Mouse (Mus musculus) midbrain, embryonic 15.5 days (tissue): ENCODE measurements around the gene Ube2d1. TPM values are rescaled to one million over a fixed set of nuclear protein-coding genes. Genes with fewer than 3 reads are reported as not detected.
A peak's percentile ranks its signal among the peaks of the same experiment; 100 is the strongest.

Source experiments
- ATAC-seq: fragments of 200-750 bp; cut with Nextera tagmentation; replicated peaks from 2 replicates; pipeline ENCODE4 v1.8.0; 2017; ENCODE audit warnings: moderate TSS enrichment
- H3K27ac ChIP-seq: fragments of 300-500 bp; sonication (generic); 2 replicates; pipeline ENCODE4 v1.5.1; 2015; ENCODE audit warnings: mild to moderate bottlenecking, inconsistent platforms
- H3K27me3 ChIP-seq: fragments of 300-500 bp; sonication (generic); replicated peaks from 2 replicates; pipeline ENCODE4 v1.6.1; 2015; ENCODE audit warnings: inconsistent platforms
- H3K36me3 ChIP-seq: fragments of 300-500 bp; sonication (generic); replicated peaks from 2 replicates; pipeline ENCODE4 v1.6.1; 2015; ENCODE audit warnings: inconsistent platforms
- H3K4me1 ChIP-seq: fragments of 300-500 bp; sonication (generic); 2 replicates; pipeline ENCODE4 v1.6.1; 2015; ENCODE audit warnings: inconsistent platforms
- H3K4me2 ChIP-seq: fragments of 300-500 bp; sonication (generic); 2 replicates; pipeline ENCODE4 v1.6.1; 2015; ENCODE audit warnings: inconsistent platforms, mild to moderate bottlenecking, moderate library complexity
- H3K4me3 ChIP-seq: fragments of 300-500 bp; sonication (generic); 2 replicates; pipeline ENCODE4 v1.5.1; 2015; ENCODE audit warnings: mild to moderate bottlenecking, inconsistent platforms
- H3K9ac ChIP-seq: fragments of 300-500 bp; sonication (generic); 2 replicates; pipeline ENCODE4 v1.6.1; 2015; ENCODE audit warnings: mild to moderate bottlenecking, inconsistent platforms
- H3K9me3 ChIP-seq: fragments of 300-500 bp; sonication (generic); 2 replicates; pipeline ENCODE4 v1.6.1; 2016; ENCODE audit warnings: inconsistent platforms
- WGBS: fragments of 180-500 bp; shearing (Covaris S2); methylation state at CpG from one replicate; pipeline ENCODE4 v1.1.7; 2015; ENCODE audit warnings: mixed read lengths; 5-methylcytosine and 5-hydroxymethylcytosine counted together
- polyA plus RNA-seq: library from polyadenylated mRNA; unstranded; fragments of >200 nt; fragmentation: Nextera tagmentation; extraction: Ambion mirVana; gene quantifications from 2 replicates; pipeline ENCODE4 v1.2.1, GENCODE M21; 2015

Ube2d1 gene
- polyA plus RNA-seq = 169 and 180 TPM in 2 replicates

- H3K4me1 ChIP-seq = peaks cover 38% of the 10 kb centered on the region
- peak; percentile 97 for ATAC-seq
- H3K4me3 ChIP-seq = peak within 1 kb of the TSS; percentile 78
- no peaks in the 10 kb centered on the region for H3K9me3 ChIP-seq
- peak within 1 kb of the TSS; percentile 71 for H3K4me2 ChIP-seq
- WGBS = under 1% methylated on average over 39 of the region's 50 CpGs
- peak within 1 kb of the TSS; percentile 88 for H3K27ac ChIP-seq
- H3K9ac ChIP-seq = peak within 1 kb of the TSS; percentile 96
- H3K36me3 ChIP-seq = 0 out of 2 replicates have a peak, but pooled peaks cover 2% of the 10 kb centered on the region
- no peaks in the 10 kb centered on the region for H3K27me3 ChIP-seq
These were observed at the start of gene Ube2d1 for GRCm38 (mm10) chr10:71285126-71285580. Gene Ube2d1, minus strand, starts transcription at chr10:71285262.

GRCm38 (mm10) chr10:71332859-71333258, 47.8 kb upstream of the Ube2d1 start:
- Histone ChIP-seq H3K9me3 (no peaks in the 10 kb centered on the region), H3K9ac (no peak overlapping the region), H3K4me2 (no peak overlapping the region), H3K36me3 (peaks cover 6% of the 10 kb centered on the region; the same call in 1 of the 2 replicates), H3K27me3 (no peaks in the 10 kb centered on the region), H3K4me1 (no peaks in the 10 kb centered on the region), H3K27ac (no peak overlapping the region), H3K4me3 (no peak overlapping the region)
- ATAC-seq = no peak
- WGBS = 95% methylated on average over 9 of the region's 9 CpGs

GRCm38 (mm10) chr10:71332376-71332775, 47.3 kb upstream of the Ube2d1 start:
- Histone ChIP-seq H3K9ac (no peak overlapping the region), H3K4me1 (no peaks in the 10 kb centered on the region), H3K9me3 (no peaks in the 10 kb centered on the region), H3K27ac (no peak overlapping the region), H3K4me2 (no peak overlapping the region), H3K4me3 (no peak overlapping the region), H3K36me3 (peaks cover 6% of the 10 kb centered on the region; the same call in 1 of the 2 replicates), H3K27me3 (no peaks in the 10 kb centered on the region)
- no peak for ATAC-seq
- WGBS = 91% methylated on average over 4 of the region's 4 CpGs

GRCm38 (mm10) chr10:71331908-71332307, 46.8 kb upstream of the Ube2d1 start:
- Histone ChIP-seq H3K27ac (no peak overlapping the region), H3K36me3 (peaks cover 6% of the 10 kb centered on the region; the same call in 1 of the 2 replicates), H3K27me3 (no peaks in the 10 kb centered on the region), H3K9me3 (no peaks in the 10 kb centered on the region), H3K4me1 (no peaks in the 10 kb centered on the region), H3K9ac (no peak overlapping the region), H3K4me2 (no peak overlapping the region), H3K4me3 (no peak overlapping the region)
- no peak for ATAC-seq
- 95% methylated on average over 7 of the region's 7 CpGs for WGBS

- H3K9me3 ChIP-seq = no peaks in the 10 kb centered on the region
- H3K4me2 ChIP-seq = no peak overlapping the region
- no peak overlapping the region for H3K9ac ChIP-seq
- no peaks in the 10 kb centered on the region for H3K27me3 ChIP-seq
- no peak overlapping the region for H3K4me3 ChIP-seq
- no peak overlapping the region for H3K27ac ChIP-seq
- H3K36me3 ChIP-seq = peaks cover 6% of the 10 kb centered on the region; the same call in 1 of the 2 replicates
- no peaks in the 10 kb centered on the region for H3K4me1 ChIP-seq
- WGBS = 94% methylated on average over 12 of the region's 12 CpGs
- ATAC-seq = no peak
These were observed 45.0 kb upstream of the Ube2d1 start for GRCm38 (mm10) chr10:71330070-71330469.

- no peak overlapping the region for H3K9ac ChIP-seq
- WGBS = 95% methylated on average over 6 of the region's 6 CpGs
- H3K4me2 ChIP-seq = no peak overlapping the region
- no peaks in the 10 kb centered on the region for H3K27me3 ChIP-seq
- no peaks in the 10 kb centered on the region for H3K4me1 ChIP-seq
- H3K4me3 ChIP-seq = no peak overlapping the region
- no peak for ATAC-seq
- no peaks in the 10 kb centered on the region for H3K9me3 ChIP-seq
- no peak overlapping the region for H3K27ac ChIP-seq
- H3K36me3 ChIP-seq = peaks cover 6% of the 10 kb centered on the region; the same call in 1 of the 2 replicates
These were observed 44.2 kb upstream of the Ube2d1 start for GRCm38 (mm10) chr10:71329295-71329694.

- Histone ChIP-seq H3K27ac (no peak overlapping the region), H3K9ac (no peak overlapping the region), H3K9me3 (no peaks in the 10 kb centered on the region), H3K4me3 (no peak overlapping the region), H3K4me2 (no peak overlapping the region), H3K4me1 (no peaks in the 10 kb centered on the region), H3K36me3 (peaks cover 6% of the 10 kb centered on the region; the same call in 1 of the 2 replicates), H3K27me3 (no peaks in the 10 kb centered on the region)
- WGBS = 86% methylated on average over 5 of the region's 5 CpGs
- ATAC-seq = no peak
These were observed 43.8 kb upstream of the Ube2d1 start for GRCm38 (mm10) chr10:71328870-71329269.

- 86% methylated on average over 6 of the region's 6 CpGs for WGBS
- no peaks in the 10 kb centered on the region for H3K27me3 ChIP-seq
These were observed 43.3 kb upstream of the Ube2d1 start for GRCm38 (mm10) chr10:71328382-71328781.

GRCm38 (mm10) chr10:71327386-71327785, 42.3 kb upstream of the Ube2d1 start:
- no peaks in the 10 kb centered on the region for H3K9me3 ChIP-seq
- H3K4me3 ChIP-seq = no peak overlapping the region
- no peak overlapping the region for H3K9ac ChIP-seq
- H3K4me2 ChIP-seq = no peak overlapping the region
- H3K27me3 ChIP-seq = no peaks in the 10 kb centered on the region
- H3K27ac ChIP-seq = no peak overlapping the region
- 88% methylated on average over 10 of the region's 10 CpGs for WGBS
- ATAC-seq = no peak
- peaks cover 6% of the 10 kb centered on the region; the same call in 1 of the 2 replicates for H3K36me3 ChIP-seq
- no peaks in the 10 kb centered on the region for H3K4me1 ChIP-seq

More at GRCm38 (mm10) chr10:71328382-71328781, 43.3 kb upstream of the Ube2d1 start:
- no peak for ATAC-seq
- Histone ChIP-seq H3K4me3 (no peak overlapping the region), H3K9me3 (no peaks in the 10 kb centered on the region), H3K4me2 (no peak overlapping the region), H3K36me3 (peaks cover 6% of the 10 kb centered on the region; the same call in 1 of the 2 replicates), H3K27ac (no peak overlapping the region), H3K9ac (no peak overlapping the region), H3K4me1 (no peaks in the 10 kb centered on the region)

- Histone ChIP-seq H3K4me3 (no peak overlapping the region), H3K4me2 (no peak overlapping the region), H3K27me3 (no peaks in the 10 kb centered on the region), H3K27ac (no peak overlapping the region), H3K9me3 (no peaks in the 10 kb centered on the region), H3K4me1 (no peaks in the 10 kb centered on the region), H3K9ac (no peak overlapping the region), H3K36me3 (peaks cover 6% of the 10 kb centered on the region; the same call in 1 of the 2 replicates)
- 14% methylated on average over 7 of the region's 7 CpGs for WGBS
- no peak; the same call in 1 of the 2 replicates for ATAC-seq
These were observed 41.7 kb upstream of the Ube2d1 start for GRCm38 (mm10) chr10:71326789-71327188.

GRCm38 (mm10) chr10:71326123-71326522, 41.1 kb upstream of the Ube2d1 start:
- H3K4me3 ChIP-seq = no peak overlapping the region
- 82% methylated on average over 7 of the region's 7 CpGs for WGBS
- H3K9me3 ChIP-seq = no peaks in the 10 kb centered on the region
- H3K9ac ChIP-seq = no peak overlapping the region
- no peaks in the 10 kb centered on the region for H3K27me3 ChIP-seq
- H3K27ac ChIP-seq = no peak overlapping the region
- no peaks in the 10 kb centered on the region for H3K4me1 ChIP-seq
- H3K36me3 ChIP-seq = peaks cover 6% of the 10 kb centered on the region; the same call in 1 of the 2 replicates
- ATAC-seq = no peak
- no peak overlapping the region for H3K4me2 ChIP-seq

- Histone ChIP-seq H3K4me2 (no peak overlapping the region), H3K9ac (no peak overlapping the region), H3K4me1 (no peaks in the 10 kb centered on the region), H3K36me3 (no peaks in the 10 kb centered on the region), H3K27ac (no peak overlapping the region), H3K27me3 (no peaks in the 10 kb centered on the region), H3K4me3 (no peak overlapping the region), H3K9me3 (no peaks in the 10 kb centered on the region)
- WGBS = 86% methylated on average over 8 of the region's 8 CpGs
- ATAC-seq = no peak
These were observed 38.6 kb upstream of the Ube2d1 start for GRCm38 (mm10) chr10:71323669-71324068.

- H3K4me2 ChIP-seq = no peak overlapping the region
- no peaks in the 10 kb centered on the region for H3K9me3 ChIP-seq
- no peaks in the 10 kb centered on the region for H3K4me1 ChIP-seq
- WGBS = 72% methylated on average over 7 of the region's 7 CpGs
- H3K9ac ChIP-seq = no peak overlapping the region
- H3K27me3 ChIP-seq = no peaks in the 10 kb centered on the region
- ATAC-seq = no peak
- H3K27ac ChIP-seq = no peak overlapping the region
- no peaks in the 10 kb centered on the region for H3K36me3 ChIP-seq
- no peak overlapping the region for H3K4me3 ChIP-seq
These were observed 31.4 kb upstream of the Ube2d1 start for GRCm38 (mm10) chr10:71316497-71316896.
